Mouse (Mus musculus): ENCODE results near the gene Tgoln1.

DNA sequence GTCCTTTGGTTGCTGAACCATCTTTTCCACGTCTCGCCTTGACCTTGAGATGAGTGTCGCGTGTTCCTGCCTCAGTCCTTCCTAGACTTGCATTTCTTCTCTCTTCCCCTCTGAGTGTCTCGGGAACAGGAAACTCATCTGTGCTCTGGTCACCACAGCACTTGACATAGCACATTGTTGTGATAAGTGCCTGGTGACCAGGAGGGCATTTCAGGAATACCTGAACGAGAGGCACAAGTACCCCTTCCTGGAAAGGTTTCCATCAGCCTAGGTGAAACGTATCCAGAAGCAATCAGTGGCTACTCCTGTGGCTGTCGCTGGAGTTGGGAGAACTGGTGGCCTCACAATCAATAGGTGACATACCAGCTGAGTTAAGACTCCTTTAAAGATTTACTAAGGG is 47.5 kb upstream of the Tgoln1 start:
- no peak for TF ChIP-seq CTCF (IDR thresholded peaks at IDR 0.05)
- no peak for TF ChIP-seq POLR2A (IDR thresholded peaks at IDR 0.05; ENCODE audit: insufficient read depth, low read depth, low read length)
- no peak for TF ChIP-seq EP300 (IDR thresholded peaks at IDR 0.05; ENCODE audit: insufficient read depth, low read depth, low read length)
